Mouse (Mus musculus) cerebellum, adult 8-10 months (tissue): ENCODE measurements at regions not wholly inside any gene's neighbourhood (a gene's known extent, or its start where the extent isn't known, plus 50 kb on each side); places are given as distances from the start of the nearest gene placed in this dataset.
"Not testable (repeated sequence)": the region's sequence is repeated elsewhere in the genome, so short reads cannot be mapped to it uniquely, and the experiment has no call there.

Experiments
- DNase-seq: peaks from one replicate; pipeline ENCODE4 v3.0.0; 2022

DNA sequence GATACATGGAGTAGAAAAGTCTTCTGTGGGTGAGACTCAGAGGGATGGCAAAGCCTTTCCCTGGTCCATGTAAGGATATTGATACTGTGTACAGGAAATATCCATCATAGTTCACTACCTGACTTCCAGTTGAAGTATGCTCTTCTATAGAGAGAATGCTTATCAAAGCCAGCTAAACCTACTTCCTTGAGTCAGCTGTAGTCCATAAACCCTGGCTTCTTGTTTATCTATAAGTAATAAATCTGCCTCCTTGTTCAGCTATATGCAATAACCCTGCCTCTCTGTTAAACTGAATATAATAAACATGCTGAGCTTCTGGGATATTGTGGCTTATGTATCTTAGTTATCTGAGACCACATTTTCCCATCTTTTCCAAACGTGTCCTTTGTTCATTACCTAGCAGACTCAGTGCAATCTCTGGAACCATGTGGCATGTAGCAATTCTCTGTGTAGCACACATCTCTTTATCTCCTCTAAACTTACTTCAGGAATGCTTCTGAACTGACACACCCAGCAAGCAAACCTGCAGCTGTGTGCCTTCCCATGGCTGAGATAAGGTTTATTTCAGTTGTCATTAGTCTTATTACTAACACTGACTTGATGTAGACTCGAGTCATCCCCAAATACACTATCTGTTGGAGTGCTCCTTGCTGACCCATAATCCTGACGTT lies 694.9 kb upstream of the Map3k7 start:
- DNase-seq: no peak

GRCm38 (mm10) chr4:31274131-31274530 lies 689.8 kb upstream of the Map3k7 start:
- no peak for DNase-seq

DNA sequence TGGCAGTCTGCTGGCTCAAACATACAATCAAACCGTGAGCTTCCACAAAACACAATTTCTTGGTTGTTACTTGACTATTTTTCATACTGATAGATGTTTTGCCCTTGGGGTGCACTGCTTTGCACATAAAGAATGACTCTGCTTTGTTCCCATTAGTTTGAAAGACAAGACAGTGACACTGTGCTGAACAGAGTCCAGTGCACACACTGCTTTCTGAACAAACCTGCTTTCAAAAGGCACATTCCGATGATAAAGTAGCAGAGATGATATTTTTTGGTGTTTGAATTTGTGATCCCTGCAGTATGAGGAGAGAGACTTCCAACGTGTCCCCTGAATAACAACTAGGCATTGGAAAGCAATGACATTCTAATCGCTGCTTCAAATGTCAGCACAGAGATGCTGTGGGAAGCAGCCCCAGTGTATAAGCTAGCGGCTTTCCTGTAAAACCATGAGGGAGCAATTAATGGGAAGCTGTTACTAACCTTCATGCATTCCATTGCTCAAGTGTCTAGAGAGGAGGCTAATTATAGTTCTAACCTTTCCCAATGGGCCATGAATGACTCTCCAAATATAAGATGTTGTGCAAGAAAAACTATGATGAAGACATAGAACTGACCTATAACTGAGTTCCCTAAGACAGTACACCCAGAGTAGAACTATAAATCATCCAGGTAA lies 673.5 kb upstream of the Map3k7 start:
- DNase-seq: no peak

DNA sequence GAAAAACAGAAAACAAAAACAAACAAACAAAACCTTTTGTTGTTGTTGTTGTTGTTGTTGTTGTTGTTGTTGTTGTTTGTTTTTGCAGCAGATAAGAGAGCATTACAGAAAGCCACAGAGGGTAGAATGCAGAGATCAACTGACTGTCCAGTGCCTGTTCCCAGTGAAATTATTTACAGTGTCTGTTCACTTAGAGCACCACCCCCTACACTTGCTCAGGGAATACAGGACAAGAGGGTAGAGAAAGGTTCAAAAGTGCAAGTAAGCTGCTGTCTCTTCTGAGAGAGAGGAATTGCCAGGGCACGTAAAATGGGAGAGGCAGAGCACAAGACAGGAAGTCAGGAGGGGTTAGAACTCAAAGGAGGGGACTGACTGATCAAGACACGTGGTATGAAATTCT lies 670.1 kb upstream of the Map3k7 start:
- DNase-seq: no peak

- DNase-seq: no peak
Measured at GRCm38 (mm10) chr4:31297848-31298247, 666.0 kb upstream of the Map3k7 start.

DNA sequence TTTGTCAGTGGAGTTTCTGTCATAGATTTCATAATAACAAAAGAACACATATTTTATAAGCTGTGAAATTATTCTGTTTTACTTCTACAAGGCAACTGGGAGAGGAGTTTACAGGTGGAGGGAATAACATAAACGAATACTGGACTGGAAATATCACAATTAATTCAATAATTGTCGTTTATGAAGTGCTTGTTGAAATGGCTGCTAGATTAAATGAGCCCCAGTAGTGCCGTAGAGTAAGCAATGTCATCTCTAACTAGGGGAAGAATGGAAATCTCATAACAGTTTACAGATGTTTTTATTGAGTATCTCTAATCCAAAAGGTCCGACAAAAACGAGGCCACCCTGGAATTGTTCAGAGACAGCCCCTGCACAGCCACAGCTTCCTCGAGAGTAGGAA lies 644.6 kb upstream of the Map3k7 start:
- no peak for DNase-seq

DNA sequence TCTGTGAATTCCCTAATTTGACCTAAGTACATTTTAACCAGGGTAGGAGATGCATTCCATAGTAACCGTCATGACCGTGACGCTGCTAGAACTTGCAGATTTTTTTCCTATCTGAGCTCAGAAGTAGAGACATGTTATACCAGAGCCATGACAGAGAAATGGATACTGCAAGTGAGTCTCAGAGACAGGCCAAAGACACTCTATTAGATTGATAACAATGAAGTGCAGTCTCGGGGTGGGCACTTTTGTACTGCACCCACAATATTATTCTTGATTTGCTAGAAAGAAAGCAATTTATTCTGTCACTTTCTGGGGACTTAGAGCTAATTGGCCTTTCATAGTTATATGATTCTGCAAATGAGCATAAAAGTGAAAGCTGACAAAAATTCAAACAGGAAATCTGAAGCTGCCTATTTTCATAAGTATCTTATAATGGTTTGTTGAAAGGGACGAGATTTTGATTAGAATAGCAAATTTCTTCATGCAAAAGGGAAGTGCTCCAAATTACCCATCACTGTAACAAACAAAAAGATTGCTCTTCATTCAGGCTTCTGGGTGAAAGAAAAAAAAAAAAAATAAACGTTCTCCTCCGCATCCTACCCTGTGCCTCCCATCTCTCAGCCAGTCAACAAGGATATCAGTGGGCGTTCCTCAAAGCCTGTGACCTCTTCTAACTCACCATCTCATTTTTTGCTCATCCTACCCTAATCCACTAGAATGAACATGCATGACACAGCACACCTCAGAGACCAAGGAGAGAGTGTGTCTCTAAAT lies 643.0 kb upstream of the Map3k7 start:
- no peak for DNase-seq

GRCm38 (mm10) chr4:31323816-31324215 lies 640.1 kb upstream of the Map3k7 start:
- no peak for DNase-seq

- DNase-seq: no peak
Measured at GRCm38 (mm10) chr4:31328798-31329197, 635.1 kb upstream of the Map3k7 start.

DNA sequence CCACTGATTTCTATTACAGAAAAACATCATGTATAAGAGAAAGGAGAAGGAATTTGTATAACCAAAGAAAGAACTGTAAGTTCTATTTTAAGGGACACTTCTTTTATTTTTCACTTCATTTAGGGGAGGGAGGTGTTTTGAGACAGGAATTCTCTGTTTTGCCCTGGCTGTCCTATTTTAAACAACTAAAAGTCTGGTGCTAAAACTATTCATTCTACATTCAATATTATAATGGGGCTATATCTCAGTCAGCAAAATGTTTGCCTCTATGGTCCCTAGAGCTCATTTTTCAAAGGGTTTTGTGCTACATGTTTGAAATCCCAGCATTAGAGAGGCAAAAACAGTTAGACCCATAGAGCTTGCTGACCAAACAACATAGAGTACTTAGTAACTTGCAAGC lies 632.8 kb upstream of the Map3k7 start:
- DNase-seq: no peak

GRCm38 (mm10) chr4:31335686-31336085 lies 628.2 kb upstream of the Map3k7 start:
- no peak for DNase-seq

DNA sequence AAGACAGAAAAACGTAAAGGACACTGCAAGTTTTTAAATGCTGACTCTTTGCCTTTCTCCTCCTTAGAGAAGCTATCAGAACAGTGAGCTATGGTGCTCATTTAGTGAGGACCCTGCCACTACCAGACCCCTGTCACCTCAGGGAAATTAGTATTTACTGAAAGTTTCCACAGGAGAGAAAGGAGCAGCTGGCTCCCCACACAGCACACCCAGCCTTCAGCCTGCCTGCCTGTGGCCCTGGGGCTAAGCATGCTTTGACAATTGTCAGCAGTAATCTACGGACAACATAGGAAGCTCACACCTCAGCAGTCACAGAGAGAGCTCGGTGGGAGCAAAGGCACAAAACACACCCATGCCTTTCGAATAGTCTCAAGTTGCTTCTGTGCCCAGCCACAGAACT lies 625.9 kb upstream of the Map3k7 start:
- DNase-seq: no peak

DNA sequence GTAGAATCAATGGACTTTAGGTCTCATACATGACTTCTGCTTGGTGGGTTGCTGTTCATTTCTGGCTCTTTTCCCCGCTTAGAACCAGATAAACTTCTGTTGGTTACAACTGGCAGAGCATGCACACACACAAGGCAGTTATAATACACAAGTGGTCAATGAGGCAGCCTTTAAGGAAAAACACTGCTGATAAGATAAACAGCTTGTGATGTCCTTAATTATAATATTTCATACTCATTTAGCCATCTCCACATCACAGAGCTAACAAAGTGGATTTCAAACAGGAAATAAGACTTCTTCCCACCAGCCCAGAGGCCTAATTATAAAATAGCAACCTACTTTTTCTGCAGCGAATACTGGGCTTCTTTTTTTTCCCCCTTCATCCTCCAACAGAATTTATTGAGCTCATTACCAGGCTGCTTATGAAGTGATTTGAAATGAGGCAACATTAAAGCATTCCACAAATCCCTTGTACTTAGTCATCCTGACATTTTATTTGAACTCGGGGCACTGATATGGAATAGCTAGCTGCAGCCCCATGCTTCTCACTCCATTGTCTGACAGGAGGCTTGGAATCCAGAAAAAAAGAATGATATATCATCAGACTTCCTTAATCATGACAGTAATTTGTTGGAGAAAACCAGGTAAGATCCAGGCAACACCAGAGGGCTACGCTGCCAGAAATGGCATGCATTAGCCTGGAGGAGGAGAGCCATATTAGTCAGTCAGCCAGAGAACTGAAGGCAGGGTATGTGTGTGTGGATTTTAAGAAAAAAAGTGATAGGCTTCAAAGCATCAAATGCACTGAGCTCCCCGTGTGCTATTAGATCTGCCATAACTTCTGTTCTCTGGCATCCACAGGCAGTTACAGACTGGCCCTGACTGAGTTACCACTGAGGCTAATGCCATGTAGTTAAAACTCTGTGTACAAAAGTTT lies 620.3 kb upstream of the Map3k7 start:
- DNase-seq: no peak

- DNase-seq: not testable (repeated sequence)
Measured at GRCm38 (mm10) chr4:31354046-31354445, 609.9 kb upstream of the Map3k7 start.

GRCm38 (mm10) chr4:31354953-31355352 lies 608.9 kb upstream of the Map3k7 start:
- no peak for DNase-seq

- DNase-seq: no peak
Measured at GRCm38 (mm10) chr4:31366172-31366571, 597.7 kb upstream of the Map3k7 start.

DNA sequence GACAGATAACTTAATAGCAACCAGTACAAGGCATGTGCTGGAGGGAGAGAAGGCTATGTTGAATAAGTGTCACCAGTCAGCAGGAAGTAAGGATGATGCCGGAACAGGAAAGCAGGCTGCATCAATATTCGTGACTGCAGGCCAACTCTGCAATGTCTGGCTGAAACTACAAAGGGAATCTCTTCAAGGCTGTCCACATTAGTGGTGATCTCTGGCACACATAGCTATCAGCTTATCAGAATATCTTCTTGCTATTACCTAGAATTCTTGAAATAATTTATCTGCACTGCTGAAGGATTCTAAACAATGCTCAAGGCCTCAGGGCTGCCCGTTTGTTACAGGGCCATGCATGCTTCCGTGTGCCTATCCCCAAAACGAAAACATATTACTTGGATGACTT lies 596.9 kb upstream of the Map3k7 start:
- DNase-seq: no peak

GRCm38 (mm10) chr4:31370062-31370461 lies 593.8 kb upstream of the Map3k7 start:
- DNase-seq: no peak

DNA sequence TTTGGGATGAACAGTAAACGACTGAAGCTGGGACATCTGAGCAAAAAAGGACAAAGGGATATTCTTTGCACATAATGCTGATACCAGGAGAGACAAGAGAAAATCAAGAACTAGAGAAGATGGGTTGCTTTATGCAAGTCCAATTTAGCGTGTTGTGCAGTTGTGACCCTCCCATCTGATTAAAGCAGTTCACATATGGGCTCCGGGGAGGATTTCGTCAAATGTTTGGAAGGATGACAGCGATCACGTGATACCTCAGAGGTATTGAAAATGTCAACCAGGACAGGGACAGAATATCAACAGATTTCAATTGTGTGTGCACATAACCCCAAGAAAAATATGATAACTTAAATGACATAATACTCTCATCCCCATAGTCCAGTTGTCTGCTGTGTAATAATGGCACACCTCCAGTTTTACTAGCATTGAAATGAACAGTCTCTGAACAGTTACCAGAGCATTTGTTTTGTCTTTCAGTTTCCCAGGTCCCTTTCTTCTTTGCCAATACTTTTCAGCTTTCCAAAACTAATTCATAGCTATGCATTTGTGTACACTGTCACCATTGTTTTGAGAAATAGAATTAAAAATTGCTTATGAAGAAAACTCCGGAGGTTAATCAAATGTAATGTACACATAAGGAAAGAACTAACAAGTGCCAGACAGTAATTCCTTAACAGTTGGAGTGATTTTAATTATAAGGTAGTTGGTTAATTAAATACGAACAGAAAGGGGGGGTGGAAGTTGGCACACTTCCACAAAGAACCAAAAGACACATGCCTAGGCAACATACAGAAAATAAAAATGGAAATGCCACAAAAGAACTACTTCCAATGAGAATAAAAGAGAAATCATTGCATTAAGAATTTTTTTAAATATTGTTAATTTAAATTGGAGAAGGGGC lies 582.6 kb upstream of the Map3k7 start:
- no peak for DNase-seq

GRCm38 (mm10) chr4:31392932-31393632 lies 570.8 kb upstream of the Map3k7 start:
- DNase-seq: no peak

GRCm38 (mm10) chr4:31395538-31395937 lies 568.4 kb upstream of the Map3k7 start:
- no peak for DNase-seq
